Mouse (Mus musculus): ENCODE data around the gene Cacna2d4.

DNA sequence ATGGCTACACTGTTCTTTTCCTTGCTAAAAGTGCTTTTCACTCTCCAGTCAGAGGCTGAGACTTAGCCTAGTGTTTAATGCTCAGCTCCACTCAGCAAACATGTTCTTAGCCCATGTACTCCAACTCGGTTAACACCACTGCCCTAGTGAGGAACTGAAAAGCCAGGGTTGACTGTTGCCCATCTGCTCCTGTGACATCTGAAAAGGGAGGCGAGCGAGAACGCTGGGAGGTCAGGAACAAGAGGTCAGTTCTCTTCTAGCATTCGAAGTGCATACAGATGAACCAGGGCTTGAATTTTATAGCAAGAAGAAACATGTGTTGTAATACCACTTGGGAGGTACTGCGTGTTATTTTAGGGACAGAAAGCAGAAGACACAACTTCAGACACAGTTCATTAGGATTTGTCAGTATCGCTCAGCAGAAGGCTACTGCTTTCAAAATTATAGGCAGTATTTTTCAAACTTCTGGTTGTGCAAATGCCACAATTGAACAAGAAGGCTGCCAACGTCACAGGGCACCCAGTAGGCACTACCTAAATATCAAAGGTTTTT lies 121.8 kb downstream of the Cacna2d4 start:
- TF ChIP-seq TAL1 (IDR thresholded peaks at IDR 0.05; ENCODE audit: low read length) (no peak), GATA1 (IDR thresholded peaks at IDR 0.05; ENCODE audit: low read length) (no peak)
